Mouse (Mus musculus): ENCODE measurements around the gene Stambpl1. TPM values are rescaled to one million over a fixed set of nuclear protein-coding genes. Genes with fewer than 3 reads are reported as not detected.

The Stambpl1 gene
- polyA plus RNA-seq (2015; fragmentation: Nextera tagmentation; extraction: Ambion mirVana) = 12.7 and 16.7 TPM in 2 replicates

DNA sequence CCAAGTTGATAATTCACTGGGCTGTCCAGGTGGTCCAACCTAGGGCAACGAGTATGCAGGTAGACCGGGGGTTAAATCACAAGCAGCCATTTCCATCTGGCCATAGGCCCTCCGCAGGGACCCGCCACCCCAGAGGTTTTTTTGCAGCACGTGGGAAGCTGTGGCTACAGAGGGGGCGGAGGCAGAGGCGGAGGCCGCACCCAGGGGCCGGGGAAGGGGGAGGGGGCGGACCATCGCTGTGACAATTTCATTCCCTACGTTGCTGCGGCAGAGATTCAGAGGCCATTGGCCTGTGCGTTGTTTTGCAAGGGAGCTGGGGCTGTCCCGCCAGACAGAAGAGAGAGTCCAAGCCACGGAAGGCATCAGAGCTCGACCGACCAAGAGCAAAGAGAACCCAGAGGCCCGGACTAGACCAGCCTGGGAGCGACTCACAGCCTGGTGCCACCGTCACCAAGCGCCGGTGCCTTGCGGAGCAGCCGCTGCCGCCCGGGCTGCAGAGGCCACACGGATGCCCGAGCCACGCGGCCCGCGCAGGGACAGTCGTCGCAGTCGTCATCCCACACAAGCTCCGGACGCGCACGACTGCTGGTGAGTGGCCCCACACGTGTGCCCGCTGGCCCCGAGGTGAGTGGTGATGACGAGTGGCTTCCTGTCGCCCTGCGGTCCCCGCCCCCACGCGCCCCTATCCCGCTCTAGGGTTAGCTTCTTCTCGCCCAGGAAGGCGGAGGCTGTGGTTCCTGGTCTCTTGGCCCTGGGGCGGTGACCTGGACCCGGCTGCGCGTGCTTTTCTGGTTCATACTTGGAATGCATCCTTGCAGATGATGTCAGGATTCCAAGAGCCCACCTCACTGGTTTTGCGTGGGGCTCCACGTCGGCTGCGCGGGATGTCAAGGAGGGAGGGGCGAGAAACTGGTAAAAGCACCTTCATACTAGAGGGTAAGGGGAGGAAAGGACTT is at the start of gene Stambpl1:
Gene Stambpl1 (plus strand): TSS at position 222 of the 956 bp plus-strand sequence.
- no peaks in the 10 kb centered on the region for H3K27me3 ChIP-seq
- no peaks in the 10 kb centered on the region for H3K9me3 ChIP-seq
- ATAC-seq (ENCODE audit: low read depth) = peak; percentile 89
- H3K9ac ChIP-seq = peak within 1 kb of the TSS; percentile 76
- under 1% methylated on average over 62 of the region's 62 CpGs for WGBS
- peak within 1 kb of the TSS; percentile 68 for H3K27ac ChIP-seq (replicated peaks)
- H3K4me3 ChIP-seq = peak within 1 kb of the TSS; percentile 60
- no peaks in the 10 kb centered on the region for H3K36me3 ChIP-seq
- H3K4me1 ChIP-seq (replicated peaks) = peaks cover 8% of the 10 kb centered on the region; the same call in 1 of the 2 replicates
- H3K4me2 ChIP-seq = peak within 1 kb of the TSS; percentile 87

DNA sequence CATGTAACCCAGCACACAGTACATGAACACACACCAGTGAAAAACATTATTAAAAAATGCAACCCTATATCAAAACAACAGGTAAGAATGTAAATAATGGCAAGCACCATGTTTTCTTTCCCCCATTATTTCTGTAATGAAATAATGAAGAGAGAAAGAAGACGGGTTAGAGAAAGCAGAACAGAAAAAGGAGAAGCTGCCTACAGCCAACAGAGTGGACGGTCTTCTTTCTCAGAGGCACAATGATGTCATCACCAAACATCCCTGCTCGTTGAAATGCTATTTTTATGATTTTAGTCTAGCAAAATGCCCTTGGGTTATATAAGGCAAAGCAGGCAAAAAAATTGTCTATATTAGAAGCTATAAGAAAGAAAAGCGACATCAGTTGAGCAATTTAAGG is 43.6 kb upstream of the Stambpl1 start:
- no peak for ATAC-seq (ENCODE audit: low read depth)
- Histone ChIP-seq H3K27me3 (no peaks in the 10 kb centered on the region), H3K36me3 (no peaks in the 10 kb centered on the region), H3K9me3 (no peaks in the 10 kb centered on the region), H3K4me3 (no peak overlapping the region), H3K4me1 (replicated peaks) (no peaks in the 10 kb centered on the region), H3K4me2 (no peak overlapping the region), H3K9ac (no peak overlapping the region), H3K27ac (replicated peaks) (no peak overlapping the region)
- 88% methylated on average over 4 of the region's 4 CpGs for WGBS

DNA sequence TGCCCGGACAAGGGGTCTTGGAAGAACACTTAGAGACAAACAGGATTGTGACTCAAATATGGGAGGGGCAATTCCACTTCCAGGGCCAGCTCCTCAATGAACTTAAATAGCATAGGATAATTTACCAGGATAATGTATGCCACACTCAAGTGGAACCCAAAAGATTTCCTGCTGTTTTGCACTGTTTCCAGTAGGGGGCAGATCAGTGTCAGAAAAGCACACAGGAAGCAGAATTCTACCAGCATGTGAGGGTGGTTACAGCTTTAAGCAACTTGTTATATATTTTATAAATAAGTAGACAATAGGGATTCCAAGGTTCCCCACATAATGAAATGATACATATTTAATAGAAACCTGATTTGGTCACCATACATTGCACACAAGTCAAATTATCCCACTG is 40.1 kb upstream of the Stambpl1 start:
- Histone ChIP-seq H3K9ac (no peak overlapping the region), H3K36me3 (no peaks in the 10 kb centered on the region), H3K27ac (replicated peaks) (no peak overlapping the region), H3K27me3 (no peaks in the 10 kb centered on the region), H3K4me2 (no peak overlapping the region), H3K4me1 (replicated peaks) (no peaks in the 10 kb centered on the region), H3K9me3 (no peaks in the 10 kb centered on the region), H3K4me3 (no peak overlapping the region)
- no peak for ATAC-seq (ENCODE audit: low read depth)
- WGBS = 83% methylated on average over 1 of the region's 1 CpGs

DNA sequence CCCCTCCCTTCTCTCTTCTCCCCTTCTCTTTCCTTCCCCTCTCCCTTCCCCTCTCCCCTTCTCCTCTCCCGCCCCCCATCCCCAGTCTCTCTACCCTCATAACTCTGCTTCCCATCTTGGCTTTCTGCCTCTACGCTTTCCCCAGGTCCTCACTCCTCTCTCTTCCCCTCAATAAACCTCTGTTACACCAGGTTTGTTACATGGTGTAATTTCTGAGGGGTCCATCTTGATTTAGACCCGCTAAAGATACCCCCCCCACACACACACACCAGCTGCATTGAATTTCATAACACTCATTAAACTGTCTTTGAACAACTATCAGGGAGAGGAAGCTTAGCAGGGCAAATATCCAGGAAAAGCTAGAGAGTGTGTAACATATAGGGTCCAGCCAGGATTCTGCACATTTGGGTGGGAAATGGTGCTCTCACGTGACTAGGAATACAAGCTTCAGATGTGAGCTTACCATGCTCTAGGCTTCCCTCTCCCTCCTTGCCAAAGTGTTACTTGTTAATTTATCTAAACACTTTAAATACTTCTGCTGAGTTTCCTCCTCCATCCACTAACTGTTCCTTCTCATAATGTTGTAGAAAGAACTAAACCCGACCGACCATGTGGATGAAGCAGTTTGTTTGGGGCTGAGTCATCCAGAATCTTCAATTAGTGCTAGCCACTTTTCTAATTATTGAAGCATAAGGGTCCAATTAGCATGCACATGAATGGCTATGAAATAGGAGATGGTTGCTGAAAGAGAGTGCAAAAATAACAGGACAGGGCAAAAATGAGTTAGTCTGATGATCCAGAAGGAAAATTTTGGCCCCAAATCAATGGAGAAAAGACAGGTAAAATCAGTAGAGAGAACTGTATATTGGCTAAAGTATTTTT is 38.5 kb upstream of the Stambpl1 start:
- no peak for ATAC-seq (ENCODE audit: low read depth)
- Histone ChIP-seq H3K9ac (no peak overlapping the region), H3K27ac (replicated peaks) (no peak overlapping the region), H3K4me1 (replicated peaks) (no peaks in the 10 kb centered on the region), H3K9me3 (no peaks in the 10 kb centered on the region), H3K4me3 (no peak overlapping the region), H3K27me3 (no peaks in the 10 kb centered on the region), H3K4me2 (no peak overlapping the region), H3K36me3 (no peaks in the 10 kb centered on the region)
- 85% methylated on average over 6 of the region's 6 CpGs for WGBS

DNA sequence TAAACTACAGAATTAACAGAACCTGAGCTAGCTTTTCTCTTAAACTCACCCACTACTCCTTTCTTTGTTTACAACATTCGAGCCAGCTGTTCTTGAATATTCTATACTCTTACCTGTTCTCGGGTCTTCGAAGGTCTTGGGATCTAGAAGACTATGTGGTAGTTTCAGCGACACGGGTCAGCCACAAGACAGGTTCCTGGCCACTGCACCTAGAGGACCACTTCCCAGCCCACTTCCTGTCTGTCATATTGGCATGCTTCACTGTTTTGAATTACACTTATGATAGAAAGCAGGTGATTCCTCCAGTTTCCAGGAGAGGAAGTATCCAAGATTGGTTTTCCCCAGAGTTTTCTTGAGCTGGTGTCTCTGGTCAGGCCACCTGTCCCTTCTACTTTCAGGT is 29.3 kb upstream of the Stambpl1 start:
- Histone ChIP-seq H3K27ac (replicated peaks) (no peak overlapping the region), H3K4me3 (no peak overlapping the region), H3K4me2 (no peak overlapping the region), H3K9ac (no peak overlapping the region), H3K27me3 (no peaks in the 10 kb centered on the region), H3K36me3 (no peaks in the 10 kb centered on the region), H3K9me3 (no peaks in the 10 kb centered on the region), H3K4me1 (replicated peaks) (no peaks in the 10 kb centered on the region)
- ATAC-seq (ENCODE audit: low read depth) = no peak
- 93% methylated on average over 5 of the region's 5 CpGs for WGBS

DNA sequence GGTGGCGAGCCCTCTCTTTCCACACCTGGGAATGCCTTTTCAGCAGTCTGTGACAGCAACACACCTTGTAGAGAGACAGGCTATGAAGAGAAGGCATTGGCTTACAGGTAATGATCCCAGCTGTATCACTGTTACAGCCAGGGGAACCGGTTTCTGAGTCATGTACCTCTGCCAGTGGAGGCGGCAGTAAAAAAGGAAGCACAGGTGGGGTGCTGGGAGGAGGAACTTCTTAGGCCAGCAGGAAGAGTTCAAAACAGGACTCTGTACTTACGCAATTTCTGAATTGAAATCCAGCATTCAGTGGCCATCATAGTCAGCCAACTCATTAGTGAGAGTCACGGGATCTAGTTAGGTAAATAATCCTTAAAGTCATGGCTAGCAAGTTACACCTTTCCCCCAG is 26.1 kb upstream of the Stambpl1 start, which contains the start of gene Ankrd22:
Gene Ankrd22 (minus strand): TSS at position 163 of the 400 bp plus-strand sequence.
- Histone ChIP-seq H3K27me3 (no peaks in the 10 kb centered on the region), H3K4me3 (no peak within 1 kb of the TSS), H3K9me3 (no peaks in the 10 kb centered on the region), H3K4me2 (no peak within 1 kb of the TSS), H3K27ac (replicated peaks) (no peak within 1 kb of the TSS), H3K36me3 (no peaks in the 10 kb centered on the region), H3K4me1 (replicated peaks) (no peaks in the 10 kb centered on the region), H3K9ac (no peak within 1 kb of the TSS)
- no peak for ATAC-seq (ENCODE audit: low read depth)
- 79% methylated on average over 5 of the region's 5 CpGs for WGBS

DNA sequence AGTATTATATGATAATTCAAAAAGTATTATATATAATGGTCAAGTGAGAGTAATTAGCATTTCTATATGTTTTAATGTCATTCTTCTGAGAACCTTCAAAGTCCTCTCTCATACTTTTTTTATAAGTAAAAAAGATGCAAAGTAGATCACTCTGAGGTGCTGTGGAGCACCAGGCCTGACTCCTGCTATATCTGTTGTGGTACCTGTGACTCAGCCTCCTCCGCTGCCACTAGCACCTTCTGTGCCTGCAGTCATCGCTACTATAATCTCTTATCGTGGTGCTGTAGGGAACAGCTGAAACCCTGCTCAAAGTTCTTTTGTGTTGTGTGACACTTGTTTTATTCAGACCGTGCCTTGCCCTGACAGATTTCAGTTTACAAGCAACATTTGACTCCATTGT is 25.6 kb upstream of the Stambpl1 start:
- Histone ChIP-seq H3K9ac (no peak overlapping the region), H3K9me3 (no peaks in the 10 kb centered on the region), H3K27me3 (no peaks in the 10 kb centered on the region), H3K4me3 (no peak overlapping the region), H3K4me1 (replicated peaks) (no peaks in the 10 kb centered on the region), H3K27ac (replicated peaks) (no peak overlapping the region), H3K4me2 (no peak overlapping the region), H3K36me3 (no peaks in the 10 kb centered on the region)
- ATAC-seq (ENCODE audit: low read depth) = no peak
- 73% methylated on average over 4 of the region's 4 CpGs for WGBS

DNA sequence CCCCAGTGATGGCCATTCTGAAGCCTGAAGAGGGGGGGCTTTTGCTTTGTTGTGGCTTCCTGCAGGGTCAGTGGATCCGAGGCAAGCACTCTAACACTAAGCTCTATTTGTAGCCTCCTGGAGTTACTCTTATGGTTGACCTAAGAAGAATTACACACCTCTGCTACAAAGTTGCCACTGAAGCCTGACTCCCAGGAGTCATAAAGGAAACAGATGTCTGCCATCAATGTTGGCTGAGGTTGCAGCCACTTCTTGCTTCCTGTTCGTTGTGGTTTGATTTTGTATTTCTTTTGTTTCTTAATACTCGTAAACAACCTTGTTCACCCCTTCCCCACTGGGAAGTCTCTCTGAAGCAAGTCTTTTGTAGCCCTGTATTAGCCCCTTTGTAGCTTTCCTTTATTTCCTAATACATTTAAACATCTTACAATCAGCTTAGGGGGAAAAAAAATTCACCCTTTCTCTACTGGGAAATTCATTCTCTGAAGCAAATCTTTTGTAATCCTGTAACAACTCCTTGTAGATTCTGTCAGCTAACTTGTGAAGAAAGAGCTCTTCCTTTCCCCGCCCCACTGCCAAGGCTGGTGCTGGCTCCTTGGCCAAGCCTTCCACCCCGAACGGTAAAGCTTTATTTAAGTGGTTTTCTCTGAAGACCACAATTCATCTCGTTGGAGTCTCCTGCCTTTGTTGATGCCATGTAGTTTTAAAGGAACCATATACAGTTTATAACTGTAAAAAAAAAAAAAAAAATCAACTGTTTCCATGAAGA is 23.9 kb upstream of the Stambpl1 start:
- no peaks in the 10 kb centered on the region for H3K9me3 ChIP-seq
- H3K4me2 ChIP-seq = no peak overlapping the region
- WGBS = 40% methylated on average over 7 of the region's 7 CpGs
- no peak overlapping the region for H3K9ac ChIP-seq
- H3K27ac ChIP-seq (replicated peaks) = no peak overlapping the region
- no peak overlapping the region for H3K4me3 ChIP-seq
- no peaks in the 10 kb centered on the region for H3K36me3 ChIP-seq
- no peak for ATAC-seq (ENCODE audit: low read depth)
- H3K4me1 ChIP-seq (replicated peaks) = no peaks in the 10 kb centered on the region
- no peaks in the 10 kb centered on the region for H3K27me3 ChIP-seq

DNA sequence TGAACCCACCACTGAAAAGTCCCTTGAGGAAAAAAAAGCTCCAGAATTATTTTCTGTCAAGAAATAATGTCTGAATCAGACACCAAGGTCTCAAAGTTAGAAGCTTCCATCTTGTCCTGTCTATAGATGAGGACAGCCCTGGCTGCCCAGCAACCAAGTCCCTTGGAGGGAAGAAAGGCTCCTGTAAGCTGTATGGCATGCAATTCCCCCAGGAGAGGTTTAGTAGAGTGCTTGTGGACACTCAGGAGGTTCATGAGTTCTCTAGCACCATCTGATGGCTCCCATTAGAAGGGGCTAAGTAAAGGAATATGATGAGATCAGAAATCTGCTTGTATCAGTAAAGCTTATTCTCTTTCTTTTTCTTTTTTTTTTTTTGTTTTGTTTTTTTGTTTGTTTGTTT is 22.9 kb upstream of the Stambpl1 start:
- Histone ChIP-seq H3K27ac (replicated peaks) (no peak overlapping the region), H3K4me1 (replicated peaks) (no peaks in the 10 kb centered on the region), H3K9ac (no peak overlapping the region), H3K36me3 (no peaks in the 10 kb centered on the region), H3K4me3 (no peak overlapping the region), H3K4me2 (no peak overlapping the region), H3K9me3 (no peaks in the 10 kb centered on the region), H3K27me3 (no peaks in the 10 kb centered on the region)
- no peak for ATAC-seq (ENCODE audit: low read depth)

DNA sequence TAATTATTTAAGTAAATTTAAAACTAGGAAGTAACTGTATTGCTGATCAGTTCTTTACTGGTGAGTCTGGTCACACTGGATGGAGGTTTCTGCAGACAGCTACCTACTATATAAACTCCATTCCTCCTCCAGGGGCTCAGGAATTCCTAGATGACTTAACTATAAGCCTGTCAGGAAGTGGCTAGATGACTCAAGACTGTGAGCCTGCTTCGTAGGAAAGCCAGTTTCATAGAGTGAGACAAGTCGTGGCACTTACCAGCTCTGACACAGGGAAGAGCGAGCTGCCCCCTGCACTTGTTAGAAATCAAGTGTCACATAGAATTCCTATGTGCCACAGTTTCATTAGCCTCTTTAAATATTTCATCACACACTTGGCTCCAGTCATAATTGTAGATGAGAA is 20.9 kb upstream of the Stambpl1 start:
- WGBS = 67% methylated on average over 3 of the region's 3 CpGs
- no peak for ATAC-seq (ENCODE audit: low read depth)
- Histone ChIP-seq H3K27ac (replicated peaks) (no peak overlapping the region), H3K4me3 (no peak overlapping the region), H3K9me3 (no peaks in the 10 kb centered on the region), H3K4me2 (no peak overlapping the region), H3K36me3 (no peaks in the 10 kb centered on the region), H3K4me1 (replicated peaks) (no peaks in the 10 kb centered on the region), H3K27me3 (no peaks in the 10 kb centered on the region), H3K9ac (no peak overlapping the region)

DNA sequence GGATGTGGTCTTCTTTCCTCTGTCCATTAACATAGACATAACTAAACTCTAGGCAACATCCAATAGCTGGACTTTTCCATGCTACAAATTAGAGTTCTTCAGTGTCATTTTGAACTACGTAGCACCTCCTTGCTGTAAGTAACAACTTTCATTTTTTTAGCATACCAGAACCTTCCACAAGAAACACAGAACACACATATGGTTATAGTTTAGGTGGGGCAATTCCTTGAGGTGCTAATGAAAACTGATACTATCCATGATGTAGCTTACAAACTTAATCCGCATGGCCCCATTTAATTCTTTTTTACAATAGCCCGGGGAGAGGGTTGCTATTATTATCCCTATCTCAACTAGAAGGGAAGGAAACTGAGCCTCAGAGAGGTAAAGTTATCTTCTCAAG is 18.0 kb upstream of the Stambpl1 start:
- ATAC-seq (ENCODE audit: low read depth) = no peak
- no peaks in the 10 kb centered on the region for H3K9me3 ChIP-seq
- H3K9ac ChIP-seq = no peak overlapping the region
- no peaks in the 10 kb centered on the region for H3K4me1 ChIP-seq (replicated peaks)
- 93% methylated on average over 3 of the region's 3 CpGs for WGBS
- no peaks in the 10 kb centered on the region for H3K36me3 ChIP-seq
- no peak overlapping the region for H3K4me3 ChIP-seq
- H3K27me3 ChIP-seq = no peaks in the 10 kb centered on the region
- H3K27ac ChIP-seq (replicated peaks) = no peak overlapping the region
- no peak overlapping the region for H3K4me2 ChIP-seq
